Mouse (Mus musculus) neural tube, embryonic 15.5 days (tissue): Measurements from ENCODE around the gene Plcb4. TPM values are rescaled to one million over a fixed set of nuclear protein-coding genes. Genes with fewer than 3 reads are reported as not detected.

Experiments
- ATAC-seq: fragments of 200-750 bp; cut with Nextera tagmentation; 2 replicates; pipeline ENCODE4 v1.8.0; 2017; ENCODE audit warnings: mild to moderate bottlenecking, moderate TSS enrichment, moderate library complexity; ENCODE audit not compliant: low FRiP score
- H3K27ac ChIP-seq: fragments of 300-500 bp; sonication (generic); replicated peaks from 2 replicates; pipeline ENCODE4 v1.5.1; 2015; ENCODE audit warnings: mild to moderate bottlenecking, inconsistent platforms
- H3K27me3 ChIP-seq: fragments of 300-500 bp; sonication (generic); replicated peaks from 2 replicates; pipeline ENCODE4 v1.6.1; 2015; ENCODE audit warnings: inconsistent platforms
- H3K36me3 ChIP-seq: fragments of 300-500 bp; sonication (generic); 2 replicates; pipeline ENCODE4 v1.6.1; 2015; ENCODE audit warnings: inconsistent platforms
- H3K4me1 ChIP-seq: fragments of 300-500 bp; sonication (generic); 2 replicates; pipeline ENCODE4 v1.6.1; 2015; ENCODE audit warnings: inconsistent platforms
- H3K4me2 ChIP-seq: fragments of 300-500 bp; sonication (generic); 2 replicates; pipeline ENCODE4 v1.6.1; 2015; ENCODE audit warnings: inconsistent platforms, mild to moderate bottlenecking, moderate library complexity
- H3K4me3 ChIP-seq: fragments of 300-500 bp; sonication (generic); replicated peaks from 2 replicates; pipeline ENCODE4 v1.5.1; 2015; ENCODE audit warnings: mild to moderate bottlenecking, inconsistent platforms
- H3K9ac ChIP-seq: fragments of 300-500 bp; sonication (generic); replicated peaks from 2 replicates; pipeline ENCODE4 v1.6.1; 2015; ENCODE audit warnings: mild to moderate bottlenecking, inconsistent platforms
- H3K9me3 ChIP-seq: fragments of 300-500 bp; sonication (generic); replicated peaks from 2 replicates; pipeline ENCODE4 v1.6.1; 2016; ENCODE audit warnings: inconsistent platforms
- WGBS: fragments of 180-500 bp; shearing (Covaris S2); methylation state at CpG from one replicate; pipeline ENCODE4 v1.1.7; 2015; ENCODE audit warnings: mixed read lengths; 5-methylcytosine and 5-hydroxymethylcytosine counted together
- polyA plus RNA-seq: library from polyadenylated mRNA; unstranded; fragments of >200 nt; fragmentation: Nextera tagmentation; extraction: Ambion mirVana; gene quantifications from 2 replicates; pipeline ENCODE4 v1.2.1, GENCODE M21; 2015

Plcb4 gene
- polyA plus RNA-seq, 1 experiment from 2014 or later, result 35.5 TPM

DNA sequence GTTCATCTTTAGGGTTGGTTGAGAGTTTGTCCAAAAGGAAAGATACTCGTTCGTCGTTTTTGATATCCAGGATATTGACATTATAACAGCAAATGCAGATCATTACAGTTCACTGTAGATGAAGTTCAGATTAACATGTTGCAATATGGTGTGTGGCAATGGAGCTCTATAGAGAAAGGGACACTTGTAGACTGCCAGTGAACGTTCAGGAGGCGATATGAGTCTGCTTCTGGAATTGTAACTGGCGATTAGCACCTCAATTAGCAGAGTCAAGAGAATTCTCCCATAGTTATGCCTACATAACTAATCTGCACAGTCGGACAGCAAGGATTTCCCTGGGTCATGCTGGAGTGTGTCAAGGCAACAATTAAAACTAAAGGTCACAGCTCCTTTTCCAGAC lies 210.8 kb downstream of the Plcb4 start:
- H3K4me3 ChIP-seq, result no peak overlapping the region
- H3K27ac ChIP-seq, result no peak overlapping the region
- no peak overlapping the region for H3K9ac ChIP-seq
- 0 out of 2 replicates have a peak, but pooled peaks cover 3% of the 10 kb centered on the region for H3K4me1 ChIP-seq
- WGBS, result 89% methylated on average over 7 of the region's 7 CpGs
- no peak for ATAC-seq
- H3K27me3 ChIP-seq, result no peaks in the 10 kb centered on the region
- H3K36me3 ChIP-seq, result no peaks in the 10 kb centered on the region
- H3K9me3 ChIP-seq, result no peaks in the 10 kb centered on the region
- no peak overlapping the region for H3K4me2 ChIP-seq

- Histone ChIP-seq H3K36me3 (no peaks in the 10 kb centered on the region), H3K27ac (no peak overlapping the region), H3K9me3 (no peaks in the 10 kb centered on the region), H3K27me3 (no peaks in the 10 kb centered on the region), H3K4me2 (no peak overlapping the region), H3K4me1 (no peaks in the 10 kb centered on the region), H3K4me3 (no peak overlapping the region), H3K9ac (no peak overlapping the region)
- WGBS, result 91% methylated on average over 9 of the region's 9 CpGs
- ATAC-seq, result no peak
Observed at GRCm38 (mm10) chr2:135873146-135873545, 214.3 kb downstream of the Plcb4 start.

DNA sequence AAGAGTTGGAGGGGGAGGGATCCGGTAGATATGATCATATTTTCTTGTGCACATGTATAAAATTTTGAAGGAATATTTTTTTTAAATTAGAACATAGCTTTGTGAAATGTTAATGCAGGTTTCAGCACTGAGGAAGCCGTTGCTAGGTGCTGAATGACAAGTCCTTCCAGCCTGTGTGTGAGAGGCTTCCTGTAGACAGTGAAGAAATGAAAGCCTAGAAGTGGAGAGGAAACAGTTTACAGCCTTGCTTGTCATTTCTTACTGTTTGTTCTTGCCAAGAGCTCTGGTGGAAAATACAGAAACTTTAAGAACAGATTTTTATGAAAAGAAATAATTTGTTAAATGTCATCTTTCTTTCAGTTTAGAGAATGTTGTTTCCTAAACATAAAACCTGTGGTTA lies 214.9 kb downstream of the Plcb4 start:
- WGBS, result 82% methylated on average over 2 of the region's 2 CpGs
- no peaks in the 10 kb centered on the region for H3K36me3 ChIP-seq
- H3K4me1 ChIP-seq, result no peaks in the 10 kb centered on the region
- no peaks in the 10 kb centered on the region for H3K9me3 ChIP-seq
- H3K9ac ChIP-seq, result no peak overlapping the region
- no peaks in the 10 kb centered on the region for H3K27me3 ChIP-seq
- no peak overlapping the region for H3K27ac ChIP-seq
- no peak overlapping the region for H3K4me2 ChIP-seq
- H3K4me3 ChIP-seq, result no peak overlapping the region
- ATAC-seq, result no peak

DNA sequence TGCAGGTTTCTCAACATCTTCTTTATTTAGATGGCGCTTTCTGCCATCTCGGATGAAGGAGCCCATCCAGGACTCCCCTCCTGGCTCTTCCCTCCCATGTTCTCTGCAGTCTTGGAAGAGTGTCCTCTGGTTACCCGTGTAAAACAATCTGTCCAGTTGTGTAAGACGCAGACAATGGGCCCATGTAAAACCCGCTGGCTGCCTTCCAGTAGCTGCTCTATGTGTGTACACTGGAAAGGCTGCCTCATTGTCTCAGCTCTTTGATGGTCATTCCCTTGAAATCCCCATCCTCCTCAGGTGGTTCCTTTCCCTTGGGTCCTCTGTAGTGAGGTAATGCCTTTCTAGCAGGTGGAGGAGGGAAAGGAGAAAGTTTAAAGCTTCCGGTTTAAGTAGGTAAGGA lies 216.7 kb downstream of the Plcb4 start:
- Histone ChIP-seq H3K4me1 (peaks cover 6% of the 10 kb centered on the region; the same call in 1 of the 2 replicates), H3K9me3 (no peaks in the 10 kb centered on the region), H3K9ac (no peak overlapping the region), H3K4me2 (no peak overlapping the region), H3K36me3 (no peaks in the 10 kb centered on the region), H3K4me3 (no peak overlapping the region), H3K27me3 (no peaks in the 10 kb centered on the region), H3K27ac (no peak overlapping the region)
- 84% methylated on average over 6 of the region's 6 CpGs for WGBS
- no peak for ATAC-seq

- Histone ChIP-seq H3K27me3 (no peaks in the 10 kb centered on the region), H3K9ac (no peak overlapping the region), H3K4me1 (peaks cover 6% of the 10 kb centered on the region; the same call in 1 of the 2 replicates), H3K36me3 (no peaks in the 10 kb centered on the region), H3K4me2 (no peak overlapping the region), H3K27ac (no peak overlapping the region), H3K4me3 (no peak overlapping the region), H3K9me3 (no peaks in the 10 kb centered on the region)
- ATAC-seq, result no peak
- 91% methylated on average over 7 of the region's 7 CpGs for WGBS
Observed at GRCm38 (mm10) chr2:135879356-135879755, 220.5 kb downstream of the Plcb4 start.

- Histone ChIP-seq H3K4me3 (no peak overlapping the region), H3K36me3 (no peaks in the 10 kb centered on the region), H3K27me3 (no peaks in the 10 kb centered on the region), H3K27ac (peak overlapping the region; percentile 49; the same call in 1 of the 2 replicates), H3K4me2 (no peak overlapping the region), H3K9me3 (no peaks in the 10 kb centered on the region), H3K4me1 (peaks cover 6% of the 10 kb centered on the region; the same call in 1 of the 2 replicates), H3K9ac (no peak overlapping the region)
- WGBS, result 51% methylated on average over 6 of the region's 6 CpGs
- ATAC-seq, result no peak
Observed at GRCm38 (mm10) chr2:135880269-135880760, 221.5 kb downstream of the Plcb4 start.

DNA sequence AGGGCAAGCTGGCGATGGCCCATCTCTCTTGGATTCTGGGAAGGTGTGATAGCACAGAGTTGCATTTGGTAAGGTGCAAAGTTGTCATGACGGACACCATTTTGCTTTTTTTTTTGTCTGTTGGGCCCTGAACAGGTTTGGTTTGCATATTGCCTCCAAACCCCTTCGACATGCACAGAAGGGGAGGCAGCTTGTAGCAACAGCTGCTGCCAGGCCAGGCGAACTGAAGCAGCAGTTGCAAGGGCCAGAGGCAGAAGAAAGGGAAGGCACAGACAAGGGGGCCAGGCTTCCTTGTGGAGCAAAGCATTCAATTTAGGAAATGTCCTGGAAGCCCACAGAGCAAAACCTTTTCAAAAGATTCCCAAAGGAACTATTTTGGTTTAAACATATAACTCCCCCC lies 224.5 kb downstream of the Plcb4 start:
- H3K27ac ChIP-seq, result no peak overlapping the region
- H3K4me2 ChIP-seq, result no peak overlapping the region
- WGBS, result 78% methylated on average over 4 of the region's 4 CpGs
- H3K27me3 ChIP-seq, result no peaks in the 10 kb centered on the region
- no peak for ATAC-seq
- H3K4me1 ChIP-seq, result peaks cover 11% of the 10 kb centered on the region; the same call in 1 of the 2 replicates
- no peaks in the 10 kb centered on the region for H3K36me3 ChIP-seq
- no peak overlapping the region for H3K9ac ChIP-seq
- no peaks in the 10 kb centered on the region for H3K9me3 ChIP-seq
- no peak overlapping the region for H3K4me3 ChIP-seq

GRCm38 (mm10) chr2:135884534-135885180 lies 225.8 kb downstream of the Plcb4 start:
- H3K27ac ChIP-seq, result no peak overlapping the region
- H3K4me1 ChIP-seq, result peaks cover 11% of the 10 kb centered on the region; the same call in 1 of the 2 replicates
- H3K27me3 ChIP-seq, result no peaks in the 10 kb centered on the region
- no peaks in the 10 kb centered on the region for H3K9me3 ChIP-seq
- H3K4me2 ChIP-seq, result no peak overlapping the region
- no peaks in the 10 kb centered on the region for H3K36me3 ChIP-seq
- 71% methylated on average over 7 of the region's 7 CpGs for WGBS
- H3K4me3 ChIP-seq, result no peak overlapping the region
- H3K9ac ChIP-seq, result no peak overlapping the region
- ATAC-seq, result no peak

DNA sequence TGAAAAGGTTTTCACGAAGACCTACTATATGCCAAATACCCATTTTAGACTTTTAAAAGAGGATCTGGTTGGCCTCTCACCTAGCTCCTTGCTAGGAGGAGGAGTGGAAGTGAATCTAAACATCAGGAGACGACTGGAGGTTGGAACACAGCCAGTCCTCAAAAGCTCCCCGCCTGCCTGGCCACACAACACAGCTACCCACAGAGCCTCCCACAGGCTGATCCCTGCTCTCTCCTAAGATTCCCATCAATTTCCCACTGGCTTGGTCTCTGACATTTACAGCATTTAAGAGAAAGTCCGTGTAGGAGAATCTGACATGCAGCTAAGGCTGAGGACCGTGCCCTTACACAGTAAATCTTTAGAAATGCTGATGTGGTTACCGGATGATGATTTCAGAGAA lies 226.8 kb downstream of the Plcb4 start:
- Histone ChIP-seq H3K9ac (no peak overlapping the region), H3K27me3 (no peaks in the 10 kb centered on the region), H3K36me3 (no peaks in the 10 kb centered on the region), H3K4me2 (no peak overlapping the region), H3K4me1 (peaks cover 5% of the 10 kb centered on the region; the same call in 1 of the 2 replicates), H3K9me3 (no peaks in the 10 kb centered on the region), H3K4me3 (no peak overlapping the region), H3K27ac (no peak overlapping the region)
- no peak for ATAC-seq
- WGBS, result 49% methylated on average over 6 of the region's 6 CpGs

- Histone ChIP-seq H3K27ac (no peak overlapping the region), H3K4me3 (no peak overlapping the region), H3K9me3 (no peaks in the 10 kb centered on the region), H3K27me3 (no peaks in the 10 kb centered on the region), H3K4me2 (no peak overlapping the region), H3K9ac (no peak overlapping the region), H3K4me1 (peaks cover 5% of the 10 kb centered on the region; the same call in 1 of the 2 replicates), H3K36me3 (no peaks in the 10 kb centered on the region)
- no peak for ATAC-seq
- WGBS, result 88% methylated on average over 9 of the region's 9 CpGs
Observed at GRCm38 (mm10) chr2:135886081-135886679, 227.4 kb downstream of the Plcb4 start.

- ATAC-seq, result no peak
- 91% methylated on average over 2 of the region's 2 CpGs for WGBS
- Histone ChIP-seq H3K4me2 (no peak overlapping the region), H3K9ac (no peak overlapping the region), H3K9me3 (no peaks in the 10 kb centered on the region), H3K27me3 (no peaks in the 10 kb centered on the region), H3K4me3 (no peak overlapping the region), H3K27ac (no peak overlapping the region), H3K4me1 (peaks cover 5% of the 10 kb centered on the region; the same call in 1 of the 2 replicates), H3K36me3 (no peaks in the 10 kb centered on the region)
Observed at GRCm38 (mm10) chr2:135887805-135888204, 229.0 kb downstream of the Plcb4 start.

GRCm38 (mm10) chr2:135888206-135888605 lies 229.4 kb downstream of the Plcb4 start:
- Histone ChIP-seq H3K27ac (no peak overlapping the region), H3K4me2 (no peak overlapping the region), H3K4me1 (peaks cover 5% of the 10 kb centered on the region; the same call in 1 of the 2 replicates), H3K36me3 (no peaks in the 10 kb centered on the region), H3K4me3 (no peak overlapping the region), H3K9ac (no peak overlapping the region), H3K27me3 (no peaks in the 10 kb centered on the region), H3K9me3 (no peaks in the 10 kb centered on the region)
- WGBS, result 75% methylated on average over 4 of the region's 4 CpGs
- ATAC-seq, result no peak
